Mouse (Mus musculus) stomach, embryonic 16.5 days (tissue): Measurements from ENCODE around the gene Ncoa3. TPM values are rescaled to one million over a fixed set of nuclear protein-coding genes. Genes with fewer than 3 reads are reported as not detected.

Experiments
- ATAC-seq: fragments of 200-750 bp; cut with Nextera tagmentation; 2 replicates; pipeline ENCODE4 v1.8.0; 2017; ENCODE audit warnings: moderate number of reproducible peaks, moderate TSS enrichment; ENCODE audit not compliant: insufficient read depth, low FRiP score
- H3K27ac ChIP-seq: fragments of 300-500 bp; sonication (generic); 2 replicates; pipeline ENCODE4 v1.5.1; 2014; ENCODE audit warnings: low read length
- H3K27me3 ChIP-seq: fragments of 300-500 bp; sonication (generic); 2 replicates; pipeline ENCODE4 v1.6.1; 2014; ENCODE audit warnings: low read length, control low read depth, mixed read lengths; ENCODE audit not compliant: control insufficient read depth, insufficient read depth
- H3K36me3 ChIP-seq: fragments of 300-500 bp; sonication (generic); 2 replicates; pipeline ENCODE4 v1.6.1; 2014; ENCODE audit warnings: low read length; ENCODE audit not compliant: control insufficient read depth, insufficient read depth
- H3K4me1 ChIP-seq: fragments of 300-500 bp; sonication (generic); 2 replicates; pipeline ENCODE4 v1.6.1; 2014; ENCODE audit warnings: low read length, control low read depth, mixed read lengths; ENCODE audit not compliant: control insufficient read depth, insufficient read depth
- H3K4me2 ChIP-seq: fragments of 300-500 bp; sonication (generic); 2 replicates; pipeline ENCODE4 v1.6.1; 2014; ENCODE audit warnings: low read depth, low read length, mixed read lengths
- H3K4me3 ChIP-seq: fragments of 300-500 bp; sonication (generic); replicated peaks from 2 replicates; pipeline ENCODE4 v1.5.1; 2014; ENCODE audit warnings: mild to moderate bottlenecking, low read length
- H3K9ac ChIP-seq: fragments of 300-500 bp; sonication (generic); 2 replicates; pipeline ENCODE4 v1.6.1; 2014; ENCODE audit warnings: low read length
- H3K9me3 ChIP-seq: fragments of 300-500 bp; sonication (generic); replicated peaks from 2 replicates; pipeline ENCODE4 v1.6.1; 2016; ENCODE audit warnings: low read length, control low read depth; ENCODE audit not compliant: control insufficient read depth
- WGBS: fragments of 180-500 bp; shearing (Covaris S2); extraction: QIAGEN DNeasy Blood & Tissue Kit; methylation state at CpG from one replicate; pipeline ENCODE4 v1.1.7; 2014; 5-methylcytosine and 5-hydroxymethylcytosine counted together
- polyA plus RNA-seq: library from polyadenylated mRNA; unstranded; fragments of >200 nt; fragmentation: Nextera tagmentation; extraction: Ambion mirVana; gene quantifications from 2 replicates; pipeline ENCODE4 v1.2.1, GENCODE M21; 2015

Gene Ncoa3
- polyA plus RNA-seq, 1 experiment from 2014 or later: 15.7 TPM

DNA sequence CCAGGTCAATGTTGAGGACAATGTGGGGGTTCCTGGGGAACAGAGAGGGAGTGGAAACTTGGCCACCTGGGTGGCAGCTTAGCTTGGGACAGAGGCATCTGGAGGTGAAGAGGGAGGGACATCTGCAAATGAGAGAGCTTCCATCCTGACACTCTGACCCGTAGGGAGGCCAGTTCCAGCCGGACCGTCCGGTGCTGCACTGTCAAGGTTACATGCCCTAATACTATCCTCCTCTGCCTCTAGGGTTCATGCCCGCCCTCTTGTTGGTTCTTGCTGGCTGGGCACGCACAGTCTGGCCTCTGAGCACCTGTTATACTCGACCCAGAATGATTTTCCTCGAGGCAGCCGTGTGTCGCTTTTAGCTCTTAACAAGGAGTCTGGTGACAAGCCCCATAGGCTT lies 93.3 kb downstream of the Ncoa3 start:
- 87% methylated on average over 10 of the region's 10 CpGs for WGBS
- no peak for ATAC-seq
- no peaks in the 10 kb centered on the region for H3K9me3 ChIP-seq
- H3K4me1 ChIP-seq: peaks cover 14% of the 10 kb centered on the region; the same call in 1 of the 2 replicates
- H3K36me3 ChIP-seq: peaks cover 10% of the 10 kb centered on the region; the same call in 1 of the 2 replicates
- no peak overlapping the region for H3K27ac ChIP-seq
- peak overlapping the region; percentile 31; the same call in 1 of the 2 replicates for H3K9ac ChIP-seq
- H3K4me3 ChIP-seq: no peak overlapping the region
- H3K4me2 ChIP-seq: no peak overlapping the region
- no peaks in the 10 kb centered on the region for H3K27me3 ChIP-seq

- H3K27ac ChIP-seq: no peak overlapping the region
- ATAC-seq: no peak
Observed at GRCm38 (mm10) chr2:166086457-166087233, 94.2 kb downstream of the Ncoa3 start.

GRCm38 (mm10) chr2:166088991-166089390 lies 96.6 kb downstream of the Ncoa3 start:
- Histone ChIP-seq H3K4me3 (no peak overlapping the region), H3K36me3 (peaks cover 19% of the 10 kb centered on the region; the same call in 1 of the 2 replicates), H3K27ac (no peak overlapping the region), H3K4me2 (no peak overlapping the region), H3K9ac (no peak overlapping the region), H3K9me3 (no peaks in the 10 kb centered on the region), H3K27me3 (no peaks in the 10 kb centered on the region), H3K4me1 (peaks cover 6% of the 10 kb centered on the region; the same call in 1 of the 2 replicates)
- no peak for ATAC-seq
- whole genome bisulfite sequencing: 82% methylated on average over 9 of the region's 9 CpGs

More at GRCm38 (mm10) chr2:166086457-166087233, 94.2 kb downstream of the Ncoa3 start:
- Histone ChIP-seq H3K4me1 (peaks cover 6% of the 10 kb centered on the region; the same call in 1 of the 2 replicates), H3K9me3 (no peaks in the 10 kb centered on the region), H3K4me2 (no peak overlapping the region), H3K27me3 (no peaks in the 10 kb centered on the region), H3K4me3 (no peak overlapping the region), H3K36me3 (peaks cover 10% of the 10 kb centered on the region; the same call in 1 of the 2 replicates), H3K9ac (no peak overlapping the region)
- 81% methylated on average over 29 of the region's 29 CpGs for WGBS

DNA sequence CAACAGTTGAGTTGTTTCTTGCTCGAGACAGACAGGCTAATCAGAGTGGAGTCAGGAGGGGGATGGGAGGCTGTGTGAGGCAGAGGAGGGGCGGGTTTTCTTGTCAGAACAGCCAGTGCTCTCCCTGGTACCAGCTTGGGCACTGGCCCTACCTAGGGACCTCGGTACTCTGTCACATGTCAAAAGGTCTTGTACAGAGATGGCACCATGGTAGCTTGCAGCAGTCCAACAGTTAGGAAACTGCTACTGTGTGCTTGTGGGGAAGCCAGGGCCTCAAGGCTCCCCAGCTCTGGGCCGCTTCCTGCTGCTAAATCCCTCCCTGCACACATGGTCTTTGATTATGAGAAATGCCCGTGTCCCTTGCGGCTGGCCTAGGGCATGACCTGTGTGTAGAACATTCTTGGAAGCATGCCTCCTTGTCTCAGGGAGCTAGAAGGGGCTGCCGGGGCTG lies 97.7 kb downstream of the Ncoa3 start:
- H3K27ac ChIP-seq: peak overlapping the region; percentile 6; the same call in 1 of the 2 replicates

DNA sequence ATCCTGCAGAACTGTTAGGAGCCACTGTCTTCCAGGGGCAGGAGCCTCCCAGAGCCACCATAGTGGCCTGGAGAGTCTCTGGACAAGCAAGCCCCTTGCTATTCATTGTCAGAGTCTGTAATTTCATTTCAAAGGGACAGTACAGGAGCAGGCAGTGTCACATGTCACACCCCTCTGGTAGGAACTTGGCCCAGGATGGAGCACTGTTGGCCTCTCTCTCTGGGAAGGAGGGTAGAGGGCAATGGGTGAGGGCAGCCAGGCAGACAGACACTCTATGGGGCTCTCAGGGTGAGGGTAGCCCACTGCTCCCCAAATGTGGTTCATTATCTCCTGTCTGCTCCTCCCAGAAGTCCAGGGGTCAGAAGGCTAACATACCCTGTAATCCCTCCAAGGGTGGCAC lies 99.2 kb downstream of the Ncoa3 start:
- no peak overlapping the region for H3K27ac ChIP-seq
- no peak for ATAC-seq
- no peaks in the 10 kb centered on the region for H3K9me3 ChIP-seq
- no peak overlapping the region for H3K4me2 ChIP-seq
- no peak overlapping the region for H3K4me3 ChIP-seq
- H3K27me3 ChIP-seq: no peaks in the 10 kb centered on the region
- no peak overlapping the region for H3K9ac ChIP-seq
- H3K4me1 ChIP-seq: 0 out of 2 replicates have a peak, but pooled peaks cover 6% of the 10 kb centered on the region
- H3K36me3 ChIP-seq: peaks cover 11% of the 10 kb centered on the region; the same call in 1 of the 2 replicates

More for the DNA sequence above, 97.7 kb downstream of the Ncoa3 start:
- 0 out of 2 replicates have a peak, but pooled peaks cover 6% of the 10 kb centered on the region for H3K4me1 ChIP-seq
- ATAC-seq: no peak
- H3K9me3 ChIP-seq: no peaks in the 10 kb centered on the region
- peaks cover 20% of the 10 kb centered on the region; the same call in 1 of the 2 replicates for H3K36me3 ChIP-seq
- 48% methylated on average over 7 of the region's 7 CpGs for WGBS
- no peak overlapping the region for H3K4me3 ChIP-seq
- no peaks in the 10 kb centered on the region for H3K27me3 ChIP-seq
- H3K4me2 ChIP-seq: no peak overlapping the region
- peak overlapping the region; percentile 21; the same call in 1 of the 2 replicates for H3K9ac ChIP-seq

- Histone ChIP-seq H3K9me3 (0 out of 2 replicates have a peak, but pooled peaks cover 3% of the 10 kb centered on the region), H3K9ac (no peak overlapping the region), H3K27ac (no peak overlapping the region), H3K4me1 (0 out of 2 replicates have a peak, but pooled peaks cover 6% of the 10 kb centered on the region), H3K4me2 (no peak overlapping the region), H3K36me3 (peaks cover 11% of the 10 kb centered on the region; the same call in 1 of the 2 replicates), H3K4me3 (no peak overlapping the region), H3K27me3 (no peaks in the 10 kb centered on the region)
- no peak for ATAC-seq
- WGBS: 89% methylated on average over 6 of the region's 6 CpGs
Observed at GRCm38 (mm10) chr2:166092412-166092811, 100.0 kb downstream of the Ncoa3 start.

- Histone ChIP-seq H3K9me3 (0 out of 2 replicates have a peak, but pooled peaks cover 3% of the 10 kb centered on the region), H3K27me3 (no peaks in the 10 kb centered on the region), H3K4me1 (no peaks in the 10 kb centered on the region), H3K27ac (no peak overlapping the region), H3K36me3 (peaks cover 11% of the 10 kb centered on the region; the same call in 1 of the 2 replicates), H3K4me3 (no peak overlapping the region), H3K9ac (no peak overlapping the region), H3K4me2 (no peak overlapping the region)
- ATAC-seq: no peak
- 92% methylated on average over 6 of the region's 6 CpGs for WGBS
Observed at GRCm38 (mm10) chr2:166096300-166096699, 103.9 kb downstream of the Ncoa3 start.

DNA sequence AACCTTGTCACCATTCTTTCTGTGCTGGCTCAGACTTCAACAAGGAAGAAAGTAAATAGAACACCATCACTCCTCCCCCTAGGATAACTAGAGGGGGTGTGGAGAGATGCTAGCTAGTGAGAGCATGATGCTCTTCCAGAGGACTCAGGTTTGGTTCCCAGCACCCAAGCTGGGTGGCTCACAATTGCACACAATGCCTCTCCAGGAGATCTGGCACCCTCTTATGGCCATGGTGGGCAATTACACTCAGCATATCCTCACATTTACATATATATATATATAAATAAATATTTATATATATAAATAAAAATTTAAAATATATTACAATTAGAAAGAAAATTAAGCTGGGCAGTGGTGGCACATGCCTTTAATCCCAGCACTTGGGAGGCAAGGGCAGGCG lies 104.4 kb downstream of the Ncoa3 start:
- H3K27me3 ChIP-seq: no peaks in the 10 kb centered on the region
- H3K4me3 ChIP-seq: no peak overlapping the region
- WGBS: 93% methylated on average over 1 of the region's 1 CpGs
- ATAC-seq: no peak
- H3K36me3 ChIP-seq: peaks cover 11% of the 10 kb centered on the region; the same call in 1 of the 2 replicates
- 0 out of 2 replicates have a peak, but pooled peaks cover 3% of the 10 kb centered on the region for H3K9me3 ChIP-seq
- H3K9ac ChIP-seq: no peak overlapping the region
- no peak overlapping the region for H3K4me2 ChIP-seq
- H3K27ac ChIP-seq: no peak overlapping the region
- H3K4me1 ChIP-seq: no peaks in the 10 kb centered on the region
